Mouse (Mus musculus): ENCODE measurements around the gene Cyp3a16. TPM values are rescaled to one million over a fixed set of nuclear protein-coding genes. Genes with fewer than 3 reads are reported as not detected.
"Not testable (repeated sequence)": the region's sequence is repeated elsewhere in the genome, so short reads cannot be mapped to it uniquely, and the experiment has no call there.

Gene Cyp3a16
- not detected in 2 replicates for polyA plus RNA-seq (2014; fragmentation: Nextera tagmentation; extraction: Ambion mirVana)

DNA sequence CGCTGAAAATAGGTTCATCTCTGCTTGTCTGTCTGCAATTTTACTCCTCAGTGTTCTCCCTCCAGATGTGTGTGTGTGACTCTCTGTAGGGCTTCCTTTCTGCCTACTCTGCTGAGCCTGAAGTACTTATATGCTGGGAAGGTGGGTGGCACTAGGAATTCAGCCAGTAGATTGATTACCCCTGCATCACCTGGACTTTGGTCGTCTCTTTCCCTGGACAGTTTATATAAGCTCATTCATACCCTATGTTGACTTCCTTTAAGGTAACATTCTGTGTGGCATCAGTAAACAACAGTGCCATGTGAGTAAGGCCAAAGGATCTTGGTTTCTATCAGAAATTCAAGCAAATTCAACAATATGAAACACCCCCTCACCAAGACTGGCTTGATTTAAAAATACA, at the start of gene Cyp3a16:
Gene Cyp3a16 (minus strand): TSS at position 101 of the 400 bp plus-strand sequence.
- not testable (repeated sequence) for ATAC-seq (replicated peaks; ENCODE audit: insufficient number of reproducible peaks, low FRiP score, low TSS enrichment, low read depth); H3K4me3 ChIP-seq (ENCODE audit: low read depth, low read length)

DNA sequence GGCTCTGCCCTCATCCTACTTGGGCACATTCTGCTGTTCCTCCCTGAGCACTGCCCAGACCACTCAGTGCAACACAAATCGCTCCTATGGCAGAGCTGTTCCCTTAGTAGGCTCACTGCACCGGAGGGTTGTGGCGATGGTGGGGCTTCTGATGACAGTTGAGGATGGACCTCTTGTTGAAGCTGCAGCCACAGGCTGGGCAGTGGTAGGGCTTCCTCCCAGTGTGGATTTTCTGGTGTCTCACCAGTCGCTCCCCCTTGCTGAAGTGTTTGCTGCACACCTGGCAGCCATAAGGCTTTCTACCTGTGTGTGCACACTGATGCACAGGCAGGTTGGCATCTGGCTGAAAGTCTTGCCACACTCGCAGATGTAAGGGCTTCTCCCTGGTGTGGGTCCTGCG, 20.8 kb upstream of the Cyp3a16 start:
- no peak for DNase-seq (ENCODE audit: low spot score)

More for the DNA sequence above, at the start of gene Cyp3a16:
- not testable (repeated sequence) for DNase-seq (ENCODE audit: low spot score); H3K36me3 ChIP-seq (replicated peaks; ENCODE audit: control insufficient read depth, insufficient read depth, low read depth, low read length); H3K27ac ChIP-seq (replicated peaks; ENCODE audit: low read depth, low read length); H3K27me3 ChIP-seq (ENCODE audit: control insufficient read depth, insufficient read depth, low read length); H3K4me2 ChIP-seq (ENCODE audit: low read depth, low read length); H3K9me3 ChIP-seq (replicated peaks; ENCODE audit: control insufficient read depth, low read length); H3K9ac ChIP-seq (replicated peaks; ENCODE audit: low read length); H3K4me1 ChIP-seq (ENCODE audit: control insufficient read depth, insufficient read depth, low read length)
- 69% methylated on average over 2 of the region's 2 CpGs for WGBS

DNA sequence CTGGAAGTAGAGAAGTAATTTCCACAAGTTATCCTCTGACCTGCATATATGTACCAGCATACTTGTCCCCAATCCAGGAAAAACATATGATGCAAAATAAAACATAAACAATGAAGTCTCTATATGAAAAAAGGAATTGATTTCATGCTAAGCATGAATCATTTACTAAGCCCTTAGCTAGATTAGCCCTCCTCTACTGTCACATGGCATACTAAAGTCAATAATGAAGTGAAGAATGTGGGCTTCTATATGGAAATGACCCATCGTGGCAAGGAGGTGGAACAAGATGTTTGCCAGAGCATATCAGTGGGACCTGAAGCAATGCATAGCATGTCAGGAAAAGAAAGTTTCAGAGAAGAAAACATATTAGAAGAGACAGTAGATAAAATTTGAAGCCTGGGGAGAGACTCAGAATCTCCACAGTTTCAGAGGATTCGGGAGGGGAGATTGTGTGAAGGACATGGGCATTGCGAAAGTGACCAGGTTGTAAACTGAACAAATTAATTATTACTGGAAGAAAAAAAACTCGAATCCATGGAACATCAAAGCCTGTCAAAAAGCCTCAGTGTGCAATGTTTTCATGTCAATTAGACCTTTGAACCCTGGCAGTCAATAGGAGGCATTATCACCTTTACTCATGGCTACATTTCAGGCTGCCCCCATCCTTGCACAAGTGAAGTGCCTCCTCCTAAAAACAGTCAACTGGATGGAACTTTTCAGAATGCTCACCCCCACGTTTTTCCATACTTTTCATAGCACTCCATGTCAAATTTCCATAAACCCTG, 5.0 kb downstream of the Cyp3a16 start:
- Histone ChIP-seq H3K4me2 (ENCODE audit: low read depth, low read length) (no peak overlapping the region), H3K27ac (replicated peaks; ENCODE audit: low read depth, low read length) (no peak overlapping the region), H3K27me3 (ENCODE audit: control insufficient read depth, insufficient read depth, low read length) (no peaks in the 10 kb centered on the region), H3K4me3 (ENCODE audit: low read depth, low read length) (no peak overlapping the region), H3K9me3 (replicated peaks; ENCODE audit: control insufficient read depth, low read length) (no peaks in the 10 kb centered on the region), H3K4me1 (ENCODE audit: control insufficient read depth, insufficient read depth, low read length) (no peaks in the 10 kb centered on the region), H3K36me3 (replicated peaks; ENCODE audit: control insufficient read depth, insufficient read depth, low read depth, low read length) (no peaks in the 10 kb centered on the region), H3K9ac (replicated peaks; ENCODE audit: low read length) (no peak overlapping the region)
- ATAC-seq (replicated peaks; ENCODE audit: insufficient number of reproducible peaks, low FRiP score, low TSS enrichment, low read depth) (no peak), DNase-seq (ENCODE audit: low spot score) (no peak)
- 62% methylated on average over 5 of the region's 5 CpGs for WGBS

More for the DNA sequence above, 20.8 kb upstream of the Cyp3a16 start:
- Histone ChIP-seq H3K9me3 (replicated peaks; ENCODE audit: control insufficient read depth, low read length) (no peaks in the 10 kb centered on the region), H3K9ac (replicated peaks; ENCODE audit: low read length) (no peak overlapping the region), H3K4me2 (ENCODE audit: low read depth, low read length) (no peak overlapping the region), H3K27ac (replicated peaks; ENCODE audit: low read depth, low read length) (no peak overlapping the region), H3K4me1 (ENCODE audit: control insufficient read depth, insufficient read depth, low read length) (no peaks in the 10 kb centered on the region), H3K4me3 (ENCODE audit: low read depth, low read length) (no peak overlapping the region), H3K27me3 (ENCODE audit: control insufficient read depth, insufficient read depth, low read length) (no peaks in the 10 kb centered on the region), H3K36me3 (replicated peaks; ENCODE audit: control insufficient read depth, insufficient read depth, low read depth, low read length) (no peaks in the 10 kb centered on the region)
- no CpG with 5 or more reads among the region's 6 CpGs for WGBS
- no peak for ATAC-seq (replicated peaks; ENCODE audit: insufficient number of reproducible peaks, low FRiP score, low TSS enrichment, low read depth)

DNA sequence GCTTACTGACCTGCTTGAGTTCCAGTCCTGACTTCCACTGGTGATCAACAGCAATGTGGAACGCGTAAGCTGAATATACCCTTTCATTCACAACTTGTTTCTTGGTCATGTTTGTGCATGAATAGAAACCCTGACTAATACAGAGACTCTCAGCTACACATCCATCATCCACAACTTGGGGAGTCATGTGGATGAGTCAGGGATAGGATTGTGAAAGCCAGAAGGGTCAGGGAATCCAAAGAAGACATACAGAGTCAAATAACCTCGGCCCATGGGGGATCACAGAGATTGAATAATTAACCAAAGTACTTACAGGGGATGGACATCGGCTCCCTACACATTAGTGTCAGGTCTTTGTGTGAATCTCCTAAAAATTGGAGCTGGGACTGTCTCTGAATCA, 7.2 kb downstream of the Cyp3a16 start:
- no peak overlapping the region for H3K9ac ChIP-seq (replicated peaks; ENCODE audit: low read length)
- H3K4me1 ChIP-seq (ENCODE audit: control insufficient read depth, insufficient read depth, low read length), result no peaks in the 10 kb centered on the region
- WGBS, result 81% methylated on average over 4 of the region's 4 CpGs
- H3K36me3 ChIP-seq (replicated peaks; ENCODE audit: control insufficient read depth, insufficient read depth, low read depth, low read length), result no peaks in the 10 kb centered on the region
- no peak overlapping the region for H3K27ac ChIP-seq (replicated peaks; ENCODE audit: low read depth, low read length)
- ATAC-seq (replicated peaks; ENCODE audit: insufficient number of reproducible peaks, low FRiP score, low TSS enrichment, low read depth) (no peak), DNase-seq (ENCODE audit: low spot score) (no peak)
- H3K9me3 ChIP-seq (replicated peaks; ENCODE audit: control insufficient read depth, low read length), result no peaks in the 10 kb centered on the region
- H3K4me2 ChIP-seq (ENCODE audit: low read depth, low read length), result no peak overlapping the region
- no peak overlapping the region for H3K4me3 ChIP-seq (ENCODE audit: low read depth, low read length)
- H3K27me3 ChIP-seq (ENCODE audit: control insufficient read depth, insufficient read depth, low read length), result no peaks in the 10 kb centered on the region

DNA sequence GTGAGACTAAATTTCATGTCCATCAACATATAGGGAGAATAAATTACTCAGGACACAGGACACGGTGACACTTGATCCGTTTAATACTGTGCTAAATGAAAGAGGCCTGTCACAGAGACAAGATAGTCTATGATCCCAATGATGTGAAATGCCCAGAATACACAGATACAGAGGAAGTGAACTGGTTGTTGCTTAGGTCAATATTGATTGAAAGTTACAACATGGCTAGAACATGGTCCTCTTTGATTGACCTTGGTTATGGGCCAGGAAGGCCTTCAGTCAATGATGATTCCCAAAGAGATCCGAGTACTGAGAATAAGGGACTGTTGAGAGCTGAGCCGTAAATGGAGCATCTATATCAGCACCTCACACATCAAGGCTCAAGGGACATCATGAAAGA, 15.1 kb downstream of the Cyp3a16 start:
- DNase-seq (ENCODE audit: low spot score) (no peak), ATAC-seq (replicated peaks; ENCODE audit: insufficient number of reproducible peaks, low FRiP score, low TSS enrichment, low read depth) (no peak)
- Histone ChIP-seq H3K36me3 (replicated peaks; ENCODE audit: control insufficient read depth, insufficient read depth, low read depth, low read length) (no peaks in the 10 kb centered on the region), H3K4me3 (ENCODE audit: low read depth, low read length) (no peak overlapping the region), H3K27ac (replicated peaks; ENCODE audit: low read depth, low read length) (no peak overlapping the region), H3K4me1 (ENCODE audit: control insufficient read depth, insufficient read depth, low read length) (no peaks in the 10 kb centered on the region), H3K4me2 (ENCODE audit: low read depth, low read length) (no peak overlapping the region), H3K27me3 (ENCODE audit: control insufficient read depth, insufficient read depth, low read length) (no peaks in the 10 kb centered on the region), H3K9ac (replicated peaks; ENCODE audit: low read length) (no peak overlapping the region), H3K9me3 (replicated peaks; ENCODE audit: control insufficient read depth, low read length) (no peaks in the 10 kb centered on the region)
- 80% methylated on average over 4 of the region's 4 CpGs for WGBS

DNA sequence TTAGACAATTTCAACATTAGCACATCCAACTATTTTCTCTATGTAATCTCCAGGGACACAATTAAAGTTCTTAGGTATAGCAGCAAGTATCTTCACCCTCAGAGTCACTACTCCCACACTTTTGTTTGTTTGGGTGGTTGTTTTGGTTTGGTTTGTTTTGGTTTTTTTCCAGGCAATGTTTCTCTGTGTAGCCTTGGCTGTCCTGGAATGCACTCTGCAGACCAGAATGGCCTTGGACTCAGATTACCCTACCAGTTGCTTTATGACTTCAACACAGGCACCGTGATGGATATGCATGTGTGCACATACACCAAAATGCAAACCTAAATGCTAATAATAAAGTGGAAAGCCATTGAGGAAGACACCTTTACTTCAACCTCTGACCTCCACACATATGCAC, 35.8 kb downstream of the Cyp3a16 start:
- no peak overlapping the region for H3K4me2 ChIP-seq (ENCODE audit: low read depth, low read length)
- no peak overlapping the region for H3K9ac ChIP-seq (replicated peaks; ENCODE audit: low read length)
- H3K27me3 ChIP-seq (ENCODE audit: control insufficient read depth, insufficient read depth, low read length), result no peaks in the 10 kb centered on the region
- no peaks in the 10 kb centered on the region for H3K4me1 ChIP-seq (ENCODE audit: control insufficient read depth, insufficient read depth, low read length)
- DNase-seq (ENCODE audit: low spot score) (no peak), ATAC-seq (replicated peaks; ENCODE audit: insufficient number of reproducible peaks, low FRiP score, low TSS enrichment, low read depth) (no peak)
- no peak overlapping the region for H3K27ac ChIP-seq (replicated peaks; ENCODE audit: low read depth, low read length)
- no peaks in the 10 kb centered on the region for H3K36me3 ChIP-seq (replicated peaks; ENCODE audit: control insufficient read depth, insufficient read depth, low read depth, low read length)
- peaks cover 5% of the 10 kb centered on the region; the same call in 1 of the 2 replicates for H3K9me3 ChIP-seq (replicated peaks; ENCODE audit: control insufficient read depth, low read length)
- H3K4me3 ChIP-seq (ENCODE audit: low read depth, low read length), result no peak overlapping the region
- 88% methylated on average over 1 of the region's 1 CpGs for WGBS

DNA sequence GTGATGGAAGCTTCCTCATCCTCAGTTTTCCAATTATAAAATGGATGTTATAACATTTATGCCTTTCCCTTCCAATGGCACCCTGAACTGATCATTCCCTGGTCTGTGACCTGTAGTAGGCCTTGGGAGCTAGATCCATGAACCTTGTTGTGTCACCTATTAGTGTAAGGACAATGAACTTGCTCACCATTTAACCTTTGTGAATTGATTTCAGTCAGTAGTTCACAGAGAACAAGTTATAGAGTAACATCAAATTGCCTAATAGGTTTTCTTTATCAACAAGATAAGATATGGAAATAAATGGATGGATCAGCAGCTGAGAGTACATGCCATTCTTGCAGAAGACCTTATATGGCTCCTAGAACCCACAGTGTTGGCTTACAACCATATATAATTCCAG, 38.5 kb downstream of the Cyp3a16 start:
- no peak overlapping the region for H3K4me3 ChIP-seq (ENCODE audit: low read depth, low read length)
- no peaks in the 10 kb centered on the region for H3K27me3 ChIP-seq (ENCODE audit: control insufficient read depth, insufficient read depth, low read length)
- no peak overlapping the region for H3K4me2 ChIP-seq (ENCODE audit: low read depth, low read length)
- no peak overlapping the region for H3K9ac ChIP-seq (replicated peaks; ENCODE audit: low read length)
- no peak for DNase-seq (ENCODE audit: low spot score)
- no peak overlapping the region for H3K27ac ChIP-seq (replicated peaks; ENCODE audit: low read depth, low read length)
- H3K9me3 ChIP-seq (replicated peaks; ENCODE audit: control insufficient read depth, low read length), result peaks cover 5% of the 10 kb centered on the region; the same call in 1 of the 2 replicates
- H3K4me1 ChIP-seq (ENCODE audit: control insufficient read depth, insufficient read depth, low read length), result no peaks in the 10 kb centered on the region
- no peak for ATAC-seq (replicated peaks; ENCODE audit: insufficient number of reproducible peaks, low FRiP score, low TSS enrichment, low read depth)
- H3K36me3 ChIP-seq (replicated peaks; ENCODE audit: control insufficient read depth, insufficient read depth, low read depth, low read length), result no peaks in the 10 kb centered on the region

DNA sequence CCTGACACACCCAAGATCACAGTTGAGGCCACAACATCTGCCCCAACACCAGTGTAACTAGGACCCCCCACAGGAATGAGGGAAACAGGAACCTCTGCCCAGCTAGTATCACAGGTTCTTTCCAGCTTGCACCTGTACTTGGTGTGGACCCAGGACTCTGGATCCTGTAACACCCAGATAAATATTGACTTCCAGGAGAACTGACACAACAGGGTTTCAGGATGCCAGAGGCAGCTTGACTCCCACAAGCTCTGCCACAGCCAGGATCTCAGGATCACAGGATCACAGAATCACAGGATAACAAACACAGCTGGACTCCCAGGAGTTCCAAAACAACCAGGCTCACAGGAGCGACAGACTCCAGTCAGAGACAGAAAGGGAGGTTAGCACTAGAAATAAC, 47.2 kb downstream of the Cyp3a16 start:
- 77% methylated on average over 1 of the region's 1 CpGs for WGBS
- no peaks in the 10 kb centered on the region for H3K4me1 ChIP-seq (ENCODE audit: control insufficient read depth, insufficient read depth, low read length)
- no peak for ATAC-seq (replicated peaks; ENCODE audit: insufficient number of reproducible peaks, low FRiP score, low TSS enrichment, low read depth)

More for the DNA sequence above, 47.2 kb downstream of the Cyp3a16 start:
- DNase-seq (ENCODE audit: low spot score), result no peak
- no peaks in the 10 kb centered on the region for H3K27me3 ChIP-seq (ENCODE audit: control insufficient read depth, insufficient read depth, low read length)
- H3K27ac ChIP-seq (replicated peaks; ENCODE audit: low read depth, low read length), result no peak overlapping the region
- H3K9me3 ChIP-seq (replicated peaks; ENCODE audit: control insufficient read depth, low read length), result no peaks in the 10 kb centered on the region
- H3K9ac ChIP-seq (replicated peaks; ENCODE audit: low read length), result no peak overlapping the region
- H3K4me3 ChIP-seq (ENCODE audit: low read depth, low read length), result no peak overlapping the region
- H3K36me3 ChIP-seq (replicated peaks; ENCODE audit: control insufficient read depth, insufficient read depth, low read depth, low read length), result no peaks in the 10 kb centered on the region
- no peak overlapping the region for H3K4me2 ChIP-seq (ENCODE audit: low read depth, low read length)

Measured in embryonic facial prominence, embryonic 11.5 days (tissue).